Mouse (Mus musculus) limb, embryonic 15.5 days (tissue): ENCODE measurements around the gene Uap1l1. TPM values are rescaled to one million over a fixed set of nuclear protein-coding genes. Genes with fewer than 3 reads are reported as not detected.

Experiments
- ATAC-seq: fragments of 200-750 bp; cut with Nextera tagmentation; 2 replicates; pipeline ENCODE4 v1.8.0; 2017; ENCODE audit warnings: low read depth, moderate TSS enrichment; ENCODE audit not compliant: insufficient number of reproducible peaks, low FRiP score, low TSS enrichment
- H3K27ac ChIP-seq: fragments of 300-500 bp; sonication (generic); 2 replicates; pipeline ENCODE4 v1.5.1; 2015; ENCODE audit warnings: moderate library complexity, mild to moderate bottlenecking, inconsistent platforms
- H3K27me3 ChIP-seq: fragments of 300-500 bp; sonication (generic); 2 replicates; pipeline ENCODE4 v1.6.1; 2015; ENCODE audit warnings: inconsistent platforms
- H3K36me3 ChIP-seq: fragments of 300-500 bp; sonication (generic); 2 replicates; pipeline ENCODE4 v1.6.1; 2015; ENCODE audit warnings: inconsistent platforms
- H3K4me1 ChIP-seq: fragments of 300-500 bp; sonication (generic); 2 replicates; pipeline ENCODE4 v1.6.1; 2015; ENCODE audit warnings: inconsistent platforms
- H3K4me2 ChIP-seq: fragments of 300-500 bp; sonication (generic); 2 replicates; pipeline ENCODE4 v1.6.1; 2015; ENCODE audit warnings: mild to moderate bottlenecking, inconsistent platforms
- H3K4me3 ChIP-seq: fragments of 300-500 bp; sonication (generic); 2 replicates; pipeline ENCODE4 v1.5.1; 2015; ENCODE audit warnings: mild to moderate bottlenecking, inconsistent platforms
- H3K9ac ChIP-seq: fragments of 300-500 bp; sonication (generic); 2 replicates; pipeline ENCODE4 v1.6.1; 2015; ENCODE audit warnings: inconsistent platforms
- H3K9me3 ChIP-seq: fragments of 300-500 bp; sonication (generic); 2 replicates; pipeline ENCODE4 v1.6.1; 2016; ENCODE audit warnings: inconsistent platforms
- WGBS: fragments of 180-500 bp; shearing (Covaris S2); methylation state at CpG from one replicate; pipeline ENCODE4 v1.1.7; 2015; 5-methylcytosine and 5-hydroxymethylcytosine counted together
- polyA plus RNA-seq: library from polyadenylated mRNA; unstranded; fragments of >200 nt; fragmentation: Nextera tagmentation; extraction: Ambion mirVana; gene quantifications from 2 replicates; pipeline ENCODE4 v1.2.1, GENCODE M21; 2015

The Uap1l1 gene
- polyA plus RNA-seq, 1 experiment from 2014 or later = 16.9 TPM

DNA sequence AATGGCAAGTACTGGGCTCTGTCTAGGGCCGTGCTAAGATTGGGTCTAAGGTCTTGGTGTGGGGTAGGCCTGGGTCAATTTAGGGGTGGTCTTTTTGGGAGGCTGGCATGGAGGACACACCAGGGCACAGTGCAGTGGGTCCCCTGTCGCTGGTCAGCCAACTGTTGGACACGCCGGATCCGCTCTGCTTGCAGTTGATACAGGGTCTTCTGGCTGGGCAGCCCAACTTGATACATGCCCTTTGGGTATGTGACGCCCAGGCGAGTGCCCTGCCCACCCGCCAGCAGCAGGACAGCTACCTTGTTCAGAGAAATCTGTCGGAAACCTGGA lies 756 bp downstream of the Uap1l1 start:
- H3K9me3 ChIP-seq = no peaks in the 10 kb centered on the region
- peaks cover 7% of the 10 kb centered on the region; the same call in 1 of the 2 replicates for H3K36me3 ChIP-seq
- H3K27me3 ChIP-seq = peaks cover 23% of the 10 kb centered on the region
- peak overlapping the region; percentile 97 for H3K4me2 ChIP-seq
- peaks cover 3% of the 10 kb centered on the region for H3K4me1 ChIP-seq
- peak overlapping the region; percentile 63 for H3K4me3 ChIP-seq
- ATAC-seq = no peak
- H3K27ac ChIP-seq = no peak overlapping the region
- H3K9ac ChIP-seq = peak overlapping the region; percentile 67; the same call in 1 of the 2 replicates
- 25% methylated on average over 9 of the region's 9 CpGs for WGBS

DNA sequence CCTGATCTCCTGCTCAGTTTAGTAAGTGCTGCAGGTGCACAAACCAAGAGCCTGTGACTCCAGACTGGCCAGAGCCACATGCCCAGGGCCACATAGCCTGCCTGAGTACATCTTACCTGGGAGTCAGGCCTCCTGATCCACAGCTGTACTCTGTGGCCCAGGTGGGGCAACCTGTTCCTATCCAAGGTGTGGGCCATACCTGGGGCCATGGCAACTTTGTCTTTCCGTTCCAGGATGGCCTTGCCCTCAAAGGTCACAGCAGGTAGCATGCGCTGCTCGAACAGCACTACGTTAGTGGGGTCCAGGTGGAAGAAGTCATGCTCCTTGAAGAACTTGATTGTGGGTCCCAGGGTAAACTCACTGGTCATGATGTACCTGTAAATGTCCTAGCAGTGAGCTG lies 1.2 kb downstream of the Uap1l1 start:
- peaks cover 23% of the 10 kb centered on the region for H3K27me3 ChIP-seq
- H3K9me3 ChIP-seq = no peaks in the 10 kb centered on the region
- H3K4me3 ChIP-seq = peak overlapping the region; percentile 63; the same call in 1 of the 2 replicates
- WGBS = 87% methylated on average over 4 of the region's 4 CpGs
- peaks cover 3% of the 10 kb centered on the region for H3K4me1 ChIP-seq
- ATAC-seq = no peak
- peaks cover 7% of the 10 kb centered on the region; the same call in 1 of the 2 replicates for H3K36me3 ChIP-seq
- H3K27ac ChIP-seq = no peak overlapping the region
- peak overlapping the region; percentile 97; the same call in 1 of the 2 replicates for H3K4me2 ChIP-seq
- H3K9ac ChIP-seq = no peak overlapping the region

DNA sequence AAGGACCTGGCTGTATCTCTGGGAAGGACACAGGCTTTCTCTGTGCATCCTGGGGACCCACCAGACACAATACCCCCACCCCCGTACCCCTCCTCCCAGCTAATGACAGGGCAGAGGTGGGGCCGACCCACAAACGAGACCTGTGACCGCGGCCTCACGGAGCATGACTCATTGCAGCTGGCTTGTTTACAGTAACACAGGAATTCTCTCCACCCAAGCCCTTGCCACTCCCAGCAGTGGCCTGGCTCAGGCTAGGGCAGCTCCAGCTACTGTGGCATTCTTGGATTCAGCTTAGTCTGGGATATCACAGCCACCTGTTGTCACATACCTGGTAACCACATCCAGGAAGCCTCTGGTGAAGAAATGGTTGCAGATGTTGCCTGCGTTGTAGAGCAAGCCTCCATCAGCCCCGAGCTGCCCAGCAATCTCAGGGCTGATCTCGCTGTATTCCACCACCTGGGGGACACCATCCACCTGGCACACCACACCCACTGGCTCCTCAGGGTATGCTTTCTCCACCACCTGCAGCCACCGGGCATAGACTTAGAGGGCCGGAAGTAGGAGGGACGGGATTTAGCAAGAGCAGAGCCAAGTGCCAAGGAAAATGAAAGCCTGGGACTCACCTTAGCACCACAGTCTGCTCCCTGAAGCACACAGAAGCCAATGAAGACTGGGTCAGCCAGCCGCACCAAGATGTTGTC lies 1.9 kb downstream of the Uap1l1 start:
- Histone ChIP-seq H3K27ac (no peak overlapping the region), H3K4me3 (no peak overlapping the region), H3K36me3 (peaks cover 7% of the 10 kb centered on the region; the same call in 1 of the 2 replicates), H3K4me2 (no peak overlapping the region), H3K27me3 (peaks cover 21% of the 10 kb centered on the region), H3K4me1 (peaks cover 3% of the 10 kb centered on the region), H3K9me3 (no peaks in the 10 kb centered on the region), H3K9ac (no peak overlapping the region)
- WGBS = 48% methylated on average over 13 of the region's 13 CpGs
- ATAC-seq = no peak

DNA sequence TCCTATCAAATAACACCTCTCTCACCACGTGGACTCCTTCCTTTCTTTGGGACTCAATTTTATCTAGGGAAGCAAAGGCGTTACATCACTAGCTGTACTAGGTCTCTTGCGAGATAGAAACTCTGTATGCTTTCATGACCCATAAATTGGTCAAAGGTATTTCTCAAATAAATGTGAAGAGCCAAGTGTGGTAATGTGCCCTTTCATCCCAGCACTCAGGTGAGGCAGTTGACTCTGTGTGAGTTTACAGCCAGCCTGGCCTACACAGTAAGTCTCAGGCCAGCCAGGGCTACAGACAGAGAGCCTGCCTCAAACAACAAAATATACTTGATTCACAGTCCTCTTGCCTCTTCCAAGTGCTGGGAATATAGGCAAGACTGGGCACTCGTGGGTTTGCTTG lies 5.6 kb downstream of the Uap1l1 start:
- ATAC-seq = no peak
- no peak overlapping the region for H3K4me3 ChIP-seq
- no peak overlapping the region for H3K27ac ChIP-seq
- H3K36me3 ChIP-seq = peaks cover 7% of the 10 kb centered on the region; the same call in 1 of the 2 replicates
- no peaks in the 10 kb centered on the region for H3K9me3 ChIP-seq
- H3K9ac ChIP-seq = no peak overlapping the region
- 76% methylated on average over 4 of the region's 4 CpGs for WGBS
- H3K4me2 ChIP-seq = no peak overlapping the region
- peaks cover 21% of the 10 kb centered on the region for H3K4me1 ChIP-seq
- H3K27me3 ChIP-seq = peaks cover 10% of the 10 kb centered on the region

DNA sequence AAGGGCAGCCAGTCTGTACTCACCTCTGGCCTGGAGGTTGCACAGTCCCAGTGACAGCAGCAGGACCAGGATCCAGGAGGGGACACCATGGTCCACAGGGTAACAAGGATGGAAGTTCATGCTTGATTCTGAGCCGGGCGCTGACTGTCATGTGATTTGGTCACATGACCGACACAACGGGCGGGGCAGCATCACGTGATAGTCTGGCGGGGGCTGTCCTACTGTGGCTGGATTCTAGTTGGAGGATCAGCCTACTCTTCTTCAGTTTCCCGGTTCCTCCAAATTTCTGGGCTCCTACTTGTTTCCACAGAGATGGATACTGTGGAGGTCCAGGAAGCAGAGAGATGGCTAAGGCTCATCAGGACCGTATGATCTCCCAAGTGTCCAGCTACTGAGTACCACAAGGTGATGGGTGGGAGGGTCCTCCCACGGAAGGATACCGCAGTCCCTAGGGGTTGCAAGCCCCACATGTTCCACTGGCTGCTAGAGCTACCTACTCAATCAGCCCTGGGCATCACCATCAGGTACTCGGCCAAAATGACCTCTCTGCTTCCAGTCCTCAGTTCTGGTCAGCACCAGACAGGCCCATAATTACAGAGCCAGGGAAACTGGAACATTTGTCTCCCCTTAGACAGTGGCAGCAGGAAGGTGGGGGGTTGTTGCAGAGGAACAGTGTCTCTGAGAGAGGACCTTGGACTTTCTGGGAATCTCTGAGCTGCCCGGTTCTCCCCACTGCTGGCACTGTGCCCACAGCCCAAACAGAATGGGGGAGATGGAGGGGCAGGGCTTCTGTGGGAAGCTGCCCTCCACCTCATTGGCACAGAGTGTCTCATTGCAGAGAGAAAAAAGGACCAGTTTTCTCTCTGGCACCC lies 9.0 kb downstream of the Uap1l1 start, which contains the start of gene Dpp7:
Gene Dpp7 (minus strand): TSS at position 152 of the 872 bp plus-strand sequence.
- Histone ChIP-seq H3K4me3 (peak within 1 kb of the TSS; percentile 56), H3K36me3 (peaks cover 25% of the 10 kb centered on the region), H3K9me3 (no peaks in the 10 kb centered on the region), H3K4me2 (peak within 1 kb of the TSS; percentile 88), H3K27me3 (no peaks in the 10 kb centered on the region), H3K27ac (no peak within 1 kb of the TSS), H3K4me1 (peaks cover 21% of the 10 kb centered on the region), H3K9ac (peak within 1 kb of the TSS; percentile 44)
- 5% methylated on average over 13 of the region's 13 CpGs for WGBS
- peak; percentile 70 for ATAC-seq

DNA sequence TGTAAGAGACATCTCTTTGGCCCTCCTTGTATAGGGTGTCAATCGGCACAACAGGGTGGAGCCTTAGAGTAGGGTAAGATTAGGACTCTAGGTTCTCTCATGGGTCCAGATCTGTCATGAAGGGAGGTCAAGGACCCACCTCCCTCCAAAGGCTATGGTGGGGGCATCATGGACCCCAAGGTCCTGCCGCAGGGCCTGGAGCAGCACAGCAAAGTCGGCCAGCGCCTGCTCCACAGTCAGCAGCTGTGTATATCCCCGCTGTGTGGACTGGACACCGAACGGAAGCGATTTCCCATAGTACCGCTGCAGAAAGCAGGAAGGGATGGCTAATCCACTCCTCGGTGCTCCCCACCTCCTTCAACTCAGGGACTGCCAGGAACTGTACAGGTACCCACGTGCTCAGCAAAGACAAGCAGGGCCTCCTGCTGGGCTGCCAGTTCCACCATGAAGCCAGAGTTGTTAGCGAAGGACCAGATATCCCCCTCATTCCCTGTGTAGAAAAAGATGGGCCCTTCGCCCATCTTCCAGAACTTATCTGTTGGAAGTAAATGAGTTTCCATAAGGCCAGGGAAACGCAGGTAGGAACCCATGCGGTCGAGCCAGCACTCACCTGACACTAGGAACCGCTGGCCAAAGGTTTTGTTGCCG lies 9.9 kb downstream of the Uap1l1 start:
- ATAC-seq = no peak
- H3K9ac ChIP-seq = peak overlapping the region; percentile 44
- H3K4me3 ChIP-seq = peak overlapping the region; percentile 56
- peak overlapping the region; percentile 88 for H3K4me2 ChIP-seq
- H3K9me3 ChIP-seq = no peaks in the 10 kb centered on the region
- WGBS = 36% methylated on average over 18 of the region's 18 CpGs
- peaks cover 34% of the 10 kb centered on the region for H3K36me3 ChIP-seq
- no peaks in the 10 kb centered on the region for H3K27me3 ChIP-seq
- H3K4me1 ChIP-seq = peaks cover 21% of the 10 kb centered on the region
- H3K27ac ChIP-seq = no peak overlapping the region

DNA sequence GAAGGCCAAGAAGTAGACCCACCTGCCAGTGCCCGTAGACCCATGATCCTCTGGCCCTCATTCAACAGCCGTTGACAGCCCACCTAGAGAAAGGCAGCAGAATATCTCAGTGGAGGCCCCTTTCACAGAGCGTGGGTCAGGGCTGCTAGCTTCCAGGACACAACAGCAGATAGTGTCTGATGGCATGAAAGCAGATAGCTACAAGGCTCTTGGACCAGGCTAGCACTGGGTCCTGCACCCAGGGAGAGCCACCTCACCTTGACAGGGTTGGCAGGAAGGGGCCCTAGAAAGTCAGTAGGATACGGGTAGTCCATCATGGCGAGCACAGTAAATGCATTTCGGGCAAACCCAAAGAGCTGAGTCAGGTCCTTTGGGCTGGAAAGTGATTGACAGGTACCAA lies 11.3 kb downstream of the Uap1l1 start:
- Histone ChIP-seq H3K36me3 (peaks cover 45% of the 10 kb centered on the region), H3K9me3 (no peaks in the 10 kb centered on the region), H3K27ac (no peak overlapping the region), H3K9ac (no peak overlapping the region), H3K27me3 (no peaks in the 10 kb centered on the region), H3K4me1 (peaks cover 21% of the 10 kb centered on the region), H3K4me2 (no peak overlapping the region), H3K4me3 (no peak overlapping the region)
- WGBS = 85% methylated on average over 6 of the region's 6 CpGs
- ATAC-seq = no peak

DNA sequence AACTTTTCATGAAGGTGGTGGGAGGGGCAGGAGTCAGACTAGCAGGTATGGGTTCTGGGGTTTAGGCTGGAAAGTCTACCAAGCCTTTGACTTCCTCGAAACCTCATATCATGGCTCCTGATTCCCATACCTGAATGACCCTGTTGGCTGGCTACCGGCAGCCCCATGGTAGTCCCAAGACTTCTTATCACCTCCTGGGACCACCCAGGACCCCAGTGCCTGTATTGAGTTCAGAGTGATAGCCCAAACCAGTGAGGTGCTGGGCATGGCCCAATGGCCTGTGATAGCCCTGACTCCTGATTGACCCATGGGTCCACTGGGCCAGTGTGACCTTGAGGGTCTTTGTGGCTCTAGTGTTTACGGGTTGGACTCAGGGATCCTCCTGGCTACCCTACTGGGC lies 14.8 kb downstream of the Uap1l1 start:
- no peak overlapping the region for H3K27ac ChIP-seq
- H3K27me3 ChIP-seq = no peaks in the 10 kb centered on the region
- H3K4me2 ChIP-seq = no peak overlapping the region
- peaks cover 8% of the 10 kb centered on the region for H3K4me1 ChIP-seq
- WGBS = 97% methylated on average over 3 of the region's 3 CpGs
- H3K9ac ChIP-seq = no peak overlapping the region
- peaks cover 77% of the 10 kb centered on the region for H3K36me3 ChIP-seq
- no peaks in the 10 kb centered on the region for H3K9me3 ChIP-seq
- H3K4me3 ChIP-seq = no peak overlapping the region
- ATAC-seq = no peak

DNA sequence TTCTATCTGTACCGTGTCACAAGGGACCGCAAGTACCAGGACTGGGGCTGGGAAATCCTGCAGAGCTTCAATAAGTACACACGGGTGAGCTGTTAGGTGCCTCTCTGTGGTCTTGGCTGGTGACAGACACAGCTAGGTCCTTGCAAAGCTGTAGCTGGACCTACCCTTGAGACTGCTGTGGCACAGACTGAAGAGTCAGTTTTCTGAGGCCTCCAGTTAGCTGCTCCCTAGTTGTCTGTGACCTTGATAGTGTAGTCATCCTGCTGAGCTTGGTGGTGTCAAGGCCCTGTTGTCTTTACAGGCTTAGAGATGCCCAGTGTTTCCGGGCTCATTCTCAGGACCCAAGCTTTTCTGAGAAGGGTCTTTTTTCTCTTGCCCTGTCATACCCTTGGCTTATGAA lies 16.0 kb downstream of the Uap1l1 start:
- H3K4me2 ChIP-seq = no peak overlapping the region
- no peaks in the 10 kb centered on the region for H3K4me1 ChIP-seq
- no peaks in the 10 kb centered on the region for H3K27me3 ChIP-seq
- no peak overlapping the region for H3K9ac ChIP-seq
- 89% methylated on average over 4 of the region's 4 CpGs for WGBS
- ATAC-seq = no peak
- no peak overlapping the region for H3K27ac ChIP-seq
- peaks cover 89% of the 10 kb centered on the region for H3K36me3 ChIP-seq
- no peaks in the 10 kb centered on the region for H3K9me3 ChIP-seq
- H3K4me3 ChIP-seq = no peak overlapping the region

DNA sequence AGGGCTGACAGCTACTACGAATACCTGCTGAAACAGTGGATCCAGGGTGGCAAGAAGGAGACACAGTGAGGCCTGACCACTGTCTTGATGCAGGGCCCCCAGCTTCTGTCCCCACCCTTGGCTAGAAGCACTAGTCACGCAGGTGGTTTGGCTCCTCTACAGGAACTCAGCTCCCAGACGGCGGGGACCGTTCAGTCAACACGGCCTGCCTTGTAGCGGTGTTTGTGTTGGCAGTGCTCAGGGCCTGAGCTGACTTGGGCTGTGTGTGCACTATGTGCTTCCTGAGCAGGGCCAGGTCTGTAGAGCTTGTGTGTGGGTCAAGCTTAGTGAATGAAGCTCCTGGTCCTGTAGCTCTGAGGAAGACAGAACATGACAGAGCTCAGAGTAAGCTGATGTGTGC lies 17.3 kb downstream of the Uap1l1 start:
- Histone ChIP-seq H3K27ac (no peak overlapping the region), H3K4me1 (no peaks in the 10 kb centered on the region), H3K36me3 (peaks cover 94% of the 10 kb centered on the region), H3K27me3 (no peaks in the 10 kb centered on the region), H3K4me3 (no peak overlapping the region), H3K9ac (no peak overlapping the region), H3K4me2 (no peak overlapping the region), H3K9me3 (no peaks in the 10 kb centered on the region)
- no peak for ATAC-seq
- 84% methylated on average over 7 of the region's 7 CpGs for WGBS

DNA sequence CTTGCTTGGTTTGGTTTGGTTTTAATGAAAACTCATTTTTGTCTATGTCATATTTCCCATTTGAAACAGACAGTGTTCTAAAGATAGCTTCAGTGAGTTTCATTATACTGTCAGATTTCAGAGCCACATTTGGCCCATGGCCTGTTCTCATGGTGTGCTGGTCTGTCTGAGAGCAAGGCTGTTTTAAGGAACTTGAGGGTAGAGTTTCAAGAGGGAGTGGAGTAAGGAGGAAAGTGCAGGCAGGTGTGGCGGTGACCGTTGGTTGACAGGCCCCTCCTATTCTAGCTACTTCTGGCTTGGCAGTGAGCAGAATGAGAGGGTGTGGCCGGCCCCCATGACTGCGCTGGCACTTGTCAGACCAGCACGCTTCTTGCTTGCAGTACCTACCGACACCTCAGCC lies 27.2 kb downstream of the Uap1l1 start:
- Histone ChIP-seq H3K4me3 (no peak overlapping the region), H3K9ac (no peak overlapping the region), H3K9me3 (no peaks in the 10 kb centered on the region), H3K4me2 (no peak overlapping the region), H3K4me1 (peaks cover 10% of the 10 kb centered on the region), H3K27me3 (no peaks in the 10 kb centered on the region), H3K36me3 (peaks cover 87% of the 10 kb centered on the region), H3K27ac (no peak overlapping the region)
- 93% methylated on average over 6 of the region's 6 CpGs for WGBS
- no peak for ATAC-seq

DNA sequence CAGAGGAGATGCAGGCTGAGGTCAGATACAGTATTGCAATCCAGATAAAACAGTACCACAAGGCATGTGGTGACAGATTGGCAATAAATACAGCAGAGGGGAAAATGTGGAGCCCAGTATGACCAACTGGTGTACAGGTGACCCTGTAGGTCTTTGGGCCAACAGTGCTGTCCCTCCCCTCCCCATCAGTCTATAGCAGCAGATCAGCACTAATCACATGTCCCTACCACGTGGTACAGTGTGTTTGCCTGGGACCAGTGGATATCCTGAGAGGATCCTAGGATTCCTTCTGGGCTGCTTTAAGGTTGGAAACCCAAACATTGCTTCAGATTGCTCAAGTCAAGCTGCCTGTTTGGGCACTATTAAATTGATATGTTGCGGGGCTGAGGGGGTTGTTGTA lies 31.9 kb downstream of the Uap1l1 start:
- Histone ChIP-seq H3K9ac (peak overlapping the region; percentile 85; the same call in 1 of the 2 replicates), H3K27me3 (no peaks in the 10 kb centered on the region), H3K9me3 (no peaks in the 10 kb centered on the region), H3K4me1 (peaks cover 20% of the 10 kb centered on the region), H3K36me3 (peaks cover 48% of the 10 kb centered on the region), H3K4me2 (peak overlapping the region; percentile 89), H3K4me3 (peak overlapping the region; percentile 68), H3K27ac (no peak overlapping the region)
- 80% methylated on average over 2 of the region's 2 CpGs for WGBS
- ATAC-seq = no peak
